Mouse (Mus musculus): ENCODE results near the gene Qpct. TPM values are rescaled to one million over a fixed set of nuclear protein-coding genes. Genes with fewer than 3 reads are reported as not detected.

The Qpct gene
- 1 to 10 TPM; 5.6 to 6.9 TPM for total RNA-seq (2023)

GRCm38 (mm10) chr17:79051606-79052005 lies at the start of gene Qpct:
Gene Qpct, plus strand, starts transcription at chr17:79051906.

GRCm38 (mm10) chr17:79020208-79020983 lies 31.3 kb upstream of the Qpct start, which contains the start of gene Prkd3:
Gene Prkd3, minus strand, starts transcription at chr17:79020816.

Other genes with a start within 250 kb of the Qpct start
- gene Heatr5b, start 216.5 kb upstream of the Qpct start, total RNA-seq (2023): 10 to 100 TPM; 26.0 to 28.2 TPM
- gene Gpatch11, start 216.3 kb upstream of the Qpct start, total RNA-seq (2023): 10 to 100 TPM; 17.6 to 20.0 TPM
- 10 to 100 TPM; 42.5 to 47.4 TPM for gene Eif2ak2, start 169.3 kb upstream of the Qpct start, total RNA-seq (2023)
- not detected for gene Sult6b1, start 144.9 kb upstream of the Qpct start, total RNA-seq (2023)
- 10 to 100 TPM in 1 of 2 experiments, 1 to 10 TPM in 1; 6.3 to 11.7 TPM for gene Cebpzos, start 135.4 kb upstream of the Qpct start, total RNA-seq (2023)
- 10 to 100 TPM; 74.5 to 81.3 TPM for gene Cebpz, start 114.8 kb upstream of the Qpct start, total RNA-seq (2023)
- 10 to 100 TPM; 38.0 to 39.9 TPM for gene Ndufaf7, start 114.8 kb upstream of the Qpct start, total RNA-seq (2023)
- 10 to 100 TPM; 68.7 to 69.3 TPM for gene Prkd3, start 31.1 kb upstream of the Qpct start, total RNA-seq (2023)